In genomic region chr3:89421002-89421774, GRCm38 (mm10) we compare ENCODE assay signal across 8 mouse cellular contexts. TPM values are rescaled to one million over a fixed set of nuclear protein-coding genes. Genes with fewer than 3 reads are reported as not detected.
DNase-seq lines count a peak whose midpoint lies in the region; ATAC-seq and TF ChIP-seq lines count a peak whose summit lies in the region.

No protein-coding gene starts in this region.

- peaks cover 15% of the 10 kb centered on the region; the same call in 1 of the 2 replicates for H3K4me1 ChIP-seq in lung, postnatal 0 days (ENCODE audit: insufficient read depth, low read depth, low read length)

- TF ChIP-seq CTCF in lung, postnatal 0 days (IDR thresholded peaks at IDR 0.05): no peak

- peak overlapping the region; percentile 51 for H3K9ac ChIP-seq in lung, postnatal 0 days (replicated peaks; ENCODE audit: low read depth)

- under 1% methylated on average over 11 of the region's 11 CpGs for WGBS in lung, postnatal 0 days

- peak; percentile 21 to 29; a peak in 2 of 4 replicates for ATAC-seq in hematopoietic stem cell, adult 5-6 weeks (replicated peaks in 1 of 2; ENCODE audit: insufficient read depth in 1 of 2, low FRiP score in 2 of 2, low TSS enrichment in 1 of 2, low read depth in 1 of 2, poor library complexity in 2 of 2, severe bottlenecking in 2 of 2)
- ATAC-seq in lung, postnatal 0 days: peak; percentile 80

- peak; percentile 93 for DNase-seq in MN1 (ENCODE audit: low spot score)
- peak; percentile 74 for DNase-seq in cerebellum, adult 9-11 months
- peak; percentile 68 to 77 for DNase-seq in frontal cortex, adult 2 months (ENCODE audit: extremely low spot score in 1 of 2, low spot score in 1 of 2)
- DNase-seq in layer of hippocampus, postnatal 25 days (ENCODE audit: extremely low spot score in 1 of 2, low spot score in 1 of 2): peak; percentile 38 to 46
- peak; percentile 98 for DNase-seq in lung, postnatal 0 days (ENCODE audit: low spot score)
- DNase-seq in ovary, postnatal 14 days (ENCODE audit: low spot score): peak; percentile 67
- peak; percentile 95 for DNase-seq in yolk sac, embryonic 10.5 days (ENCODE audit: low spot score)

- peak overlapping the region; percentile 45 for H3K4me3 ChIP-seq in lung, postnatal 0 days (ENCODE audit: low read depth, low read length)

- peaks cover 12% of the 10 kb centered on the region; the same call in 1 of the 2 replicates for H3K36me3 ChIP-seq in lung, postnatal 0 days (ENCODE audit: insufficient read depth, low read length)

- no peaks in the 10 kb centered on the region for H3K27me3 ChIP-seq in lung, postnatal 0 days (replicated peaks; ENCODE audit: insufficient read depth, low read length)

- H3K9me3 ChIP-seq in lung, postnatal 0 days (ENCODE audit: low read length): no peaks in the 10 kb centered on the region

- TF ChIP-seq EP300 in lung, postnatal 0 days (IDR thresholded peaks at IDR 0.05): peak; percentile 70

- H3K4me2 ChIP-seq in lung, postnatal 0 days (replicated peaks; ENCODE audit: low read depth, low read length): peak overlapping the region; percentile 67

- peak overlapping the region; percentile 99 for H3K27ac ChIP-seq in lung, postnatal 0 days (ENCODE audit: low read length)

RNA-seq across cellular contexts. Expression of gene Shc1, which starts 2.9 kb away (rescaled TPM):
- 18.2 and 18.6 TPM in 2 replicates for polyA plus RNA-seq in frontal cortex, adult 2 months (2012; rRNA removed)
- 50.8 and 51.2 TPM in 2 replicates for total RNA-seq in hematopoietic stem cell, adult 5-6 weeks (2017)
- 10 to 100 TPM; 11.9 to 13.5 TPM for total RNA-seq in layer of hippocampus, postnatal 25 days (2021)
- 52.6 and 55.7 TPM in 2 replicates for polyA plus RNA-seq in lung, postnatal 0 days (2015; fragmentation: Nextera tagmentation; extraction: Ambion mirVana)

RNA-seq across cellular contexts. Expression of gene Cks1b, which starts 3.0 kb away (rescaled TPM):
- 7.1 TPM in 2 replicates for polyA plus RNA-seq in frontal cortex, adult 2 months (2012; rRNA removed)
- 106 and 133 TPM in 2 replicates for total RNA-seq in hematopoietic stem cell, adult 5-6 weeks (2017)
- 1 to 10 TPM; 2.4 to 3.0 TPM for total RNA-seq in layer of hippocampus, postnatal 25 days (2021)
- polyA plus RNA-seq in lung, postnatal 0 days (2015; fragmentation: Nextera tagmentation; extraction: Ambion mirVana): 75.5 and 83.0 TPM in 2 replicates

RNA-seq across cellular contexts. Expression of gene Pygo2, which starts 8.8 kb away (rescaled TPM):
- 42.5 and 51.0 TPM in 2 replicates for polyA plus RNA-seq in frontal cortex, adult 2 months (2012; rRNA removed)
- 11.8 and 14.3 TPM in 2 replicates for total RNA-seq in hematopoietic stem cell, adult 5-6 weeks (2017)
- 10 to 100 TPM; 55.4 to 59.7 TPM for total RNA-seq in layer of hippocampus, postnatal 25 days (2021)
- 19.4 and 20.7 TPM in 2 replicates for polyA plus RNA-seq in lung, postnatal 0 days (2015; fragmentation: Nextera tagmentation; extraction: Ambion mirVana)

RNA-seq across cellular contexts. Expression of gene Flad1, which starts 9.5 kb away (rescaled TPM):
- polyA plus RNA-seq in frontal cortex, adult 2 months (2012; rRNA removed): 43.7 and 47.7 TPM in 2 replicates
- total RNA-seq in hematopoietic stem cell, adult 5-6 weeks (2017): 12.9 and 18.2 TPM in 2 replicates
- 10 to 100 TPM; 32.4 to 33.3 TPM for total RNA-seq in layer of hippocampus, postnatal 25 days (2021)
- polyA plus RNA-seq in lung, postnatal 0 days (2015; fragmentation: Nextera tagmentation; extraction: Ambion mirVana): 17.9 and 18.2 TPM in 2 replicates

RNA-seq across cellular contexts. Expression of gene Pbxip1, which starts 15.3 kb away (rescaled TPM):
- polyA plus RNA-seq in frontal cortex, adult 2 months (2012; rRNA removed): 34.8 and 38.9 TPM in 2 replicates
- total RNA-seq in hematopoietic stem cell, adult 5-6 weeks (2017): 26.7 and 28.4 TPM in 2 replicates
- total RNA-seq in layer of hippocampus, postnatal 25 days (2021): 10 to 100 TPM; 40.0 to 46.4 TPM
- polyA plus RNA-seq in lung, postnatal 0 days (2015; fragmentation: Nextera tagmentation; extraction: Ambion mirVana): 55.9 and 63.0 TPM in 2 replicates

Comparison
In these comparisons a context has a peak if more than half of its experiments do, and no peak if none do; other contexts are left out.
1. Peak in every context shown above with its lines: DNase-seq, ATAC-seq, H3K4me3 ChIP-seq and H3K27ac ChIP-seq.
2. DNase-seq: peak in every context shown above with its lines; median percentile 98 in lung, postnatal 0 days; 95 in yolk sac, embryonic 10.5 days; 93 in MN1; 74 in cerebellum, adult 9-11 months; 72 in frontal cortex, adult 2 months; 67 in ovary, postnatal 14 days; 42 in layer of hippocampus, postnatal 25 days.
3. RNA of gene Cks1b, which starts 3.0 kb away (total RNA-seq): 106 to 133 TPM in hematopoietic stem cell, adult 5-6 weeks; 2.4 to 3.0 TPM in layer of hippocampus, postnatal 25 days; every median in the first group is over 10 times any median in the second.